Mouse (Mus musculus): Measurements from ENCODE around the gene Zcchc10.
"Not testable (repeated sequence)": the region's sequence is repeated elsewhere in the genome, so short reads cannot be mapped to it uniquely, and the experiment has no call there.

The Zcchc10 gene

GRCm38 (mm10) chr11:53324512-53324968, at the start of gene Zcchc10:
Gene Zcchc10 (plus strand): TSS chr11:53324679.
- DNase-seq: peak; percentile 85

GRCm38 (mm10) chr11:53275358-53275757, 49.1 kb upstream of the Zcchc10 start:
- DNase-seq: no peak

- no peak for DNase-seq
These were observed 46.1 kb upstream of the Zcchc10 start for GRCm38 (mm10) chr11:53278411-53278810.

GRCm38 (mm10) chr11:53285885-53286284, 38.6 kb upstream of the Zcchc10 start:
- DNase-seq: no peak

- not testable (repeated sequence) for DNase-seq
These were observed 34.3 kb upstream of the Zcchc10 start for GRCm38 (mm10) chr11:53290187-53290586.

GRCm38 (mm10) chr11:53290871-53291270, 33.6 kb upstream of the Zcchc10 start:
- no peak for DNase-seq

- DNase-seq: no peak
These were observed 30.0 kb upstream of the Zcchc10 start for GRCm38 (mm10) chr11:53294441-53294840.

GRCm38 (mm10) chr11:53296880-53297279, 27.6 kb upstream of the Zcchc10 start:
- no peak for DNase-seq

GRCm38 (mm10) chr11:53297947-53298860, 26.3 kb upstream of the Zcchc10 start:
- DNase-seq: no peak

GRCm38 (mm10) chr11:53299551-53300329, 24.7 kb upstream of the Zcchc10 start:
- DNase-seq: peak; percentile 63

- peak; percentile 99 for DNase-seq
These were observed 23.9 kb upstream of the Zcchc10 start, which contains the start of gene Hspa4 for GRCm38 (mm10) chr11:53300330-53301166. Gene Hspa4 (minus strand): TSS chr11:53300457.

GRCm38 (mm10) chr11:53301167-53301515, 23.3 kb upstream of the Zcchc10 start:
- DNase-seq: no peak

GRCm38 (mm10) chr11:53304044-53304840, 20.2 kb upstream of the Zcchc10 start:
- DNase-seq: no peak

GRCm38 (mm10) chr11:53306965-53307364, 17.5 kb upstream of the Zcchc10 start:
- DNase-seq: no peak

- DNase-seq: no peak
These were observed 16.9 kb upstream of the Zcchc10 start for GRCm38 (mm10) chr11:53307558-53308065.

- DNase-seq: no peak
These were observed 16.1 kb upstream of the Zcchc10 start for GRCm38 (mm10) chr11:53308251-53308864.

- DNase-seq: no peak
These were observed 15.6 kb upstream of the Zcchc10 start for GRCm38 (mm10) chr11:53308884-53309310.

GRCm38 (mm10) chr11:53311385-53311784, 13.1 kb upstream of the Zcchc10 start:
- no peak for DNase-seq

- DNase-seq: not testable (repeated sequence)
These were observed 11.7 kb upstream of the Zcchc10 start for GRCm38 (mm10) chr11:53312823-53313222.

- DNase-seq: no peak
These were observed 9.7 kb upstream of the Zcchc10 start for GRCm38 (mm10) chr11:53314770-53315173.

- DNase-seq: peak; percentile 13
These were observed 7.5 kb upstream of the Zcchc10 start for GRCm38 (mm10) chr11:53316996-53317395.
